Mouse (Mus musculus) limb, embryonic 11.5 days (tissue): ENCODE data around the gene Arhgap23. TPM values are rescaled to one million over a fixed set of nuclear protein-coding genes. Genes with fewer than 3 reads are reported as not detected.

Experiments used
- ATAC-seq: fragments of 200-750 bp; cut with Nextera tagmentation; 2 replicates; pipeline ENCODE4 v1.8.0; 2017; ENCODE audit warnings: low read depth; ENCODE audit not compliant: insufficient number of reproducible peaks, low FRiP score, low TSS enrichment
- DNase-seq: peaks from one replicate; pipeline ENCODE4 v3.0.0-alpha.2; 2015; ENCODE audit warnings: low spot score
- H3K27ac ChIP-seq: fragments of 300-500 bp; sonication (generic); replicated peaks from 2 replicates; pipeline ENCODE4 v1.5.1; 2014; ENCODE audit warnings: low read depth, mild to moderate bottlenecking, low read length
- H3K27me3 ChIP-seq: fragments of 300-500 bp; sonication (generic); 2 replicates; pipeline ENCODE4 v1.6.1; 2014; ENCODE audit warnings: mild to moderate bottlenecking, low read length, mixed read lengths; ENCODE audit not compliant: control insufficient read depth, insufficient read depth
- H3K36me3 ChIP-seq: fragments of 300-500 bp; sonication (generic); 2 replicates; pipeline ENCODE4 v1.6.1; 2014; ENCODE audit warnings: mild to moderate bottlenecking, low read length, moderate library complexity, mixed read lengths; ENCODE audit not compliant: control insufficient read depth, insufficient read depth
- H3K4me1 ChIP-seq: fragments of 300-500 bp; sonication (generic); 2 replicates; pipeline ENCODE4 v1.6.1; 2014; ENCODE audit warnings: low read length, mixed read lengths; ENCODE audit not compliant: control insufficient read depth, insufficient read depth
- H3K4me2 ChIP-seq: fragments of 300-500 bp; sonication (generic); 2 replicates; pipeline ENCODE4 v1.6.1; 2014; ENCODE audit warnings: low read depth, mild to moderate bottlenecking, moderate library complexity; ENCODE audit not compliant: severe bottlenecking
- H3K4me3 ChIP-seq: fragments of 300-500 bp; sonication (generic); 2 replicates; pipeline ENCODE4 v1.5.1; 2014; ENCODE audit warnings: low read depth, low read length
- H3K9ac ChIP-seq: fragments of 300-500 bp; sonication (generic); 2 replicates; pipeline ENCODE4 v1.6.1; 2014; ENCODE audit warnings: mild to moderate bottlenecking, low read length
- H3K9me3 ChIP-seq: fragments of 300-500 bp; sonication (generic); 2 replicates; pipeline ENCODE4 v1.6.1; 2016; ENCODE audit warnings: low read length; ENCODE audit not compliant: control insufficient read depth
- WGBS: fragments of 180-500 bp; shearing (Covaris S2); extraction: QIAGEN DNeasy Blood & Tissue Kit; methylation state at CpG from one replicate; pipeline ENCODE4 v1.1.7; 2014; 5-methylcytosine and 5-hydroxymethylcytosine counted together
- polyA plus RNA-seq: library from polyadenylated mRNA; unstranded; fragments of >200 nt; fragmentation: Nextera tagmentation; extraction: Ambion mirVana; gene quantifications from 2 replicates; pipeline ENCODE4 v1.2.1, GENCODE M21; 2014

The Arhgap23 gene
- polyA plus RNA-seq, 1 experiment from 2014 or later: 4.2 TPM

GRCm38 (mm10) chr11:97509715-97510485 lies 94.6 kb downstream of the Arhgap23 start:
- ATAC-seq (no peak), DNase-seq (no peak)
- Histone ChIP-seq H3K4me3 (no peak overlapping the region), H3K9ac (no peak overlapping the region), H3K9me3 (no peaks in the 10 kb centered on the region), H3K4me1 (0 out of 2 replicates have a peak, but pooled peaks cover 6% of the 10 kb centered on the region), H3K27ac (no peak overlapping the region), H3K27me3 (no peaks in the 10 kb centered on the region), H3K4me2 (no peak overlapping the region), H3K36me3 (no peaks in the 10 kb centered on the region)
- 67% methylated on average over 24 of the region's 24 CpGs for WGBS

DNA sequence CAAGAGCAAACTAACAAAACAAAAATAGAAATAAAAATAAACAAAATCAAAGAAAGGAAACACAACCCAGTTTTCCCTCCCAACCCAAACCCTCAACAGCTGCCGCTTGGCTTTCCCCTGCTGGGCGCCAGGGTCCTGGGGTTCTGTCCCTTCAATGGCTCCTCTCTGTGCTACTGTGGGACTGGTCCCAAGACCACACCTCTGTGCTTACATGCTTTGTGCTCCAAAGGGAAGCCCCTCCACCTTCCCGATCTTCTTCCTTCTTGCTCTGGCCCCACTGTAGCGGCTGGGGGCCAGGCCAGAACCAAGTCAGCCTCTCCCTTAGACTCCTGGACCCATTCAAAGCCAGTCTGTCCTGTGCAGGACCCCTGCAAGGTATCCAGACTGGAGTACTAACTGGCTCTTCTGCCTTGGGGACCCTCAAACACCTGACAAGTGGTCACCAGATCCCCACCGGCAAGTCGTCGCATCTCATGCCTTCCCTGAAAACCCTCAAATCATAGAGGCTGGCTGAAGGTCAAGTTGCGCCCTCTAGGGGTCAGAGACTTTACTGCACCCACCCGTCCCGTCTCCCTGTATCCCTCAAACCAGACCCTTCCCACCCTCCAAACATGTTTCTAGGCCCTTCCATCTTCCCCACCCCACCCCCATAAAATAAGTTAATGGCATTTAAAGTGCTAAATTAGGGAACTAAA lies 95.8 kb downstream of the Arhgap23 start:
- H3K4me3 ChIP-seq: no peak overlapping the region
- H3K9ac ChIP-seq: no peak overlapping the region
- ATAC-seq (no peak), DNase-seq (peak; percentile 80)
- no peak overlapping the region for H3K27ac ChIP-seq
- no peaks in the 10 kb centered on the region for H3K27me3 ChIP-seq
- H3K36me3 ChIP-seq: no peaks in the 10 kb centered on the region
- no peaks in the 10 kb centered on the region for H3K9me3 ChIP-seq
- H3K4me1 ChIP-seq: 0 out of 2 replicates have a peak, but pooled peaks cover 6% of the 10 kb centered on the region
- WGBS: 32% methylated on average over 10 of the region's 10 CpGs
- 0 out of 2 replicates have a peak overlapping the region, but pooled peaks have one; percentile 4 for H3K4me2 ChIP-seq

DNA sequence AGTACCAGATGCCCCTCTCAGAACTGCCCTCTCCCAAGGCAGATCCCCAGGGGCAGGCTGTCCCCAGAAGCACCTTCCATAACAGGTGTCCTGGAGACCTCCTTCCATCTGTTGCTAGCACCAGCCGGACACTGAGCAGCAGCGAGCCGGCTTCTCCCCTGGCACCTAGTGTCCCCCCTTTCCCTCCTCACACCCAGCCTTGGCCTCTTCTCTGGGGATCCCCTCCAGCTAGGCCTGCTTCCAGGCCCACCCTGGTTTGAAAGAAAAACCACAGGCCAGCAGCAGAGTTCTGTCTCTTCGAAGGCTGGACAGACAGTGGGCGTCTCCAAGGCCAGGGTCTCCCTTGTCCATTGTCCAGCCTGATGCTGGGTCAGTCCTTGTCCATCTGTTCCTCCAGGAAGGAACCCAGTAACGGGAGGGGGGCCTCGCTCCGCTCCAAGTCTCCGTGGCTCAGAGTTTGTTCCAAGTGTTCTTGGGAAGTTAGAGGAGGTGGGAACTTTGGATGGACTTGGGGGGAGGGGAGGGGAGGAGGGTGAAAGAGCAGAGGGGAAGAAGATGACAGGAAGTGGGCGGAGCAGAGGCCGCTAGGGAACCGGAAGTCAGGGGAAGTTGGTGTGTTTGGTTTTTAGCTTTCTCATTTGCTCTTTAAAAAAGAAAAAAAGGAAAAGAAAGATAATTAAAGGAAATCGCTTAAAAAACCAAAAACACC lies 96.5 kb downstream of the Arhgap23 start:
- ATAC-seq (no peak), DNase-seq (no peak)
- Histone ChIP-seq H3K4me3 (no peak overlapping the region), H3K4me2 (no peak overlapping the region), H3K9me3 (no peaks in the 10 kb centered on the region), H3K27me3 (no peaks in the 10 kb centered on the region), H3K9ac (no peak overlapping the region), H3K4me1 (0 out of 2 replicates have a peak, but pooled peaks cover 6% of the 10 kb centered on the region), H3K27ac (no peak overlapping the region), H3K36me3 (no peaks in the 10 kb centered on the region)
- WGBS: 60% methylated on average over 13 of the region's 13 CpGs

DNA sequence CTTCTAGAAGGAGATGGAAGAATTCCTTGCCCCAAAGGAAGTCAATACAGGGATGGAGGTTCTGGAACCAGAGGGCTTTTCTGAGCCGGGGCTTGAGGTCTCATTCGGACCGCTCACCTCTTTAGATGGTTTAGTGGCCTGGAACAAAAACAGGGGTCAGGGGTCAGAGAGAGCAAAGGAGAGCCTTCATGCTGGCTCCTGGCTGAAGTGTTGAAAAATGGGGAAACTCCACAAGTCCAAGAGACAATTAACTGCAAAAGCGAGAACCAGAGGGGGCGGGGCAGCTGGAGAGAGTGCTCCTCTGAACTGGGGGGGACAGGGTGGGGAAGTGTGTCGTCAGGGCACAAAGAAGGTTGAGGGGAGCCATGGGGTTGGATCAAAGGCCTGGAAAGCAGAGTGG lies 97.2 kb downstream of the Arhgap23 start:
- H3K4me3 ChIP-seq: no peak overlapping the region
- DNase-seq (no peak), ATAC-seq (no peak)
- no peak overlapping the region for H3K27ac ChIP-seq
- H3K36me3 ChIP-seq: no peaks in the 10 kb centered on the region
- 0 out of 2 replicates have a peak, but pooled peaks cover 6% of the 10 kb centered on the region for H3K4me1 ChIP-seq
- no peaks in the 10 kb centered on the region for H3K27me3 ChIP-seq
- WGBS: 71% methylated on average over 6 of the region's 6 CpGs
- H3K9ac ChIP-seq: no peak overlapping the region
- no peak overlapping the region for H3K4me2 ChIP-seq
- H3K9me3 ChIP-seq: no peaks in the 10 kb centered on the region

- 72% methylated on average over 3 of the region's 3 CpGs for WGBS
- H3K9ac ChIP-seq: no peak overlapping the region
- H3K4me3 ChIP-seq: no peak overlapping the region
- H3K4me2 ChIP-seq: no peak overlapping the region
- no peak for DNase-seq
- no peaks in the 10 kb centered on the region for H3K9me3 ChIP-seq
- H3K36me3 ChIP-seq: no peaks in the 10 kb centered on the region
- H3K4me1 ChIP-seq: 0 out of 2 replicates have a peak, but pooled peaks cover 6% of the 10 kb centered on the region
- H3K27me3 ChIP-seq: no peaks in the 10 kb centered on the region
- no peak for ATAC-seq
- H3K27ac ChIP-seq: no peak overlapping the region
Observed at GRCm38 (mm10) chr11:97513066-97513465, 97.7 kb downstream of the Arhgap23 start.

DNA sequence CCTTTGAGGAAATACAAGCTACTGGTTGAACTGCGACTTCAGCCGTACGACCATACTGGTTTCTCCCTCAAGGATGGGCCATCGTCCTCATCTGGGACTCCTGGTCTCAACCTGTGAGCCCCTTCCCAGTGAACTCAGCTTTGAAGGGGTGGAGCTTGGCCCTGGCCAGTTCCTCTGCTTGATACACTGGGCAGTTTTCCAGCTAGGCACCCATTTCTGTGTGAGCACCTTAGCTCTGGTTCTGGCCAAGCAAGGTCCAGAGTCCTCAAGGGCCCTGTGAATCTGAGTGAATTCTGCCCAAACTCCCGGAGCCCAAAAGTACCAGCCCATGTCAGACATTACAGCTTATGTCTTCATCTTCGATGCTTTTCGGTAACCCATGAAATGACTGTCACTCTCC lies 105.2 kb downstream of the Arhgap23 start:
- no peak overlapping the region for H3K4me3 ChIP-seq
- H3K27me3 ChIP-seq: no peaks in the 10 kb centered on the region
- H3K9me3 ChIP-seq: no peaks in the 10 kb centered on the region
- H3K36me3 ChIP-seq: no peaks in the 10 kb centered on the region
- 91% methylated on average over 7 of the region's 7 CpGs for WGBS
- ATAC-seq (no peak), DNase-seq (no peak)
- H3K4me2 ChIP-seq: no peak overlapping the region
- no peak overlapping the region for H3K27ac ChIP-seq
- peaks cover 9% of the 10 kb centered on the region; the same call in 1 of the 2 replicates for H3K4me1 ChIP-seq
- no peak overlapping the region for H3K9ac ChIP-seq

DNA sequence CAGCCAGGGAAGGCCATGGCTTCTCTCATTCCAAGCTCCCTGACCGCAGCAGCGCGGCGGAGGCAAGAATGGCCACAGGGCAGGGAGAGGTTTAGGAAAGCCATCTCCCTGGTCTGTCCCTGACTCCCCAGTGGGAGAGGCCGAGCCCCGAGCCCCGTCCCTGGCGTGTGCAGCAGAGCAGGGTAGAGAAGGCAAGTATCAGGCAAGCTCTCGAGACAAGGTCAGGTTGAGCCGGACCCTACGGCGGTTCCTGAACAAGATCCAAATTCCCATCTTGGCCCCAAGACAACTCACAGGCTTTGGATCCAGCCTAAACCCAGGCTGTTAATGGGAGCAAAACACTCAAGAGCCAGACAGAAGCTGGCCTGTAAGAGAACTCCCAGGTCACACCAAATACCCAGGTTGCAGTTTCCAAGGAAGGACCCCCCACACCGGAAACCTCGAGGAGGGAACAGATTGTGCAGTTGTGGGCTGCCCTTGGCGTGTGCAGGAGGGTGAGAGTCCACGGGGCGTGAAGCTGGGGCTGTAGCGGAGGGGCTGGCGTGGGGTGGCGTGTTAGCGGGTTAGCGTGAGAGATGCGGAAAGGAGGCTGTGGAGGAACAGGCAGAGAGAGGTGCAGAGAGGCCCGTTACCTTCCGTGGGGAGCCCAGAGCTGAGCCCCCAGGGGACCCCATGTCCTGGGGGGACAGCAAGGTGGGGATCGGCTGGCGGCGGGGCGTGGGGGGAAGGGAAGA lies 106.6 kb downstream of the Arhgap23 start:
- H3K36me3 ChIP-seq: no peaks in the 10 kb centered on the region
- WGBS: 81% methylated on average over 29 of the region's 29 CpGs
- ATAC-seq (no peak), DNase-seq (no peak)
- no peaks in the 10 kb centered on the region for H3K27me3 ChIP-seq
- no peak overlapping the region for H3K9ac ChIP-seq
- peaks cover 9% of the 10 kb centered on the region; the same call in 1 of the 2 replicates for H3K4me1 ChIP-seq
- no peak overlapping the region for H3K4me2 ChIP-seq
- H3K9me3 ChIP-seq: no peaks in the 10 kb centered on the region
- no peak overlapping the region for H3K27ac ChIP-seq
- no peak overlapping the region for H3K4me3 ChIP-seq

GRCm38 (mm10) chr11:97523107-97523506 lies 107.8 kb downstream of the Arhgap23 start:
- Histone ChIP-seq H3K36me3 (no peaks in the 10 kb centered on the region), H3K4me2 (no peak overlapping the region), H3K4me3 (no peak overlapping the region), H3K27ac (no peak overlapping the region), H3K4me1 (peaks cover 9% of the 10 kb centered on the region; the same call in 1 of the 2 replicates), H3K9me3 (no peaks in the 10 kb centered on the region), H3K9ac (no peak overlapping the region), H3K27me3 (no peaks in the 10 kb centered on the region)
- DNase-seq: no peak
- WGBS: 84% methylated on average over 14 of the region's 14 CpGs
- no peak for ATAC-seq
